Mouse (Mus musculus): Measurements from ENCODE around the gene Bola3. TPM values are rescaled to one million over a fixed set of nuclear protein-coding genes. Genes with fewer than 3 reads are reported as not detected.

Gene Bola3
- polyA plus RNA-seq, 1 experiment from 2014 or later = 162 TPM

DNA sequence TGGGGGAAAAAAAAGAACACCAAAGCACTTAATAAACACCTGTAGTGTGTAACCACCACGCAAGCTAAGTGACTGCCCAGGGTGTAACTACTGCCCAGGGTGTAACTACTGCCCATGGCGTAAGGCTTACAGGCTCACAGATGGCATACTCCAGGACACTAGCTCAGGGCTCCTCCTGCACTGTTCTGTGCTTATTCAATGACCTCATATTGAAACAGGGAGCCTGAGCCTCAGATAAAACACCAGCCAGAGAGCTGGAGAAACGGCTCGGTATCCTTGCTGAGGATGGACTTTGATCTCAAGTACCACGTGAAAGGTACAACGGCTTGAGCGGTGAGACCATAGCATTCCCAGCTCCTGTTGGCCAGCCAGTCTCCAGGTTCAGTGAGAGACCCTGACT lies 36.9 kb upstream of the Bola3 start:
- ATAC-seq (ENCODE audit: low FRiP score, low TSS enrichment) = peak; percentile 96
- 78% methylated on average over 7 of the region's 7 CpGs for whole genome bisulfite sequencing

DNA sequence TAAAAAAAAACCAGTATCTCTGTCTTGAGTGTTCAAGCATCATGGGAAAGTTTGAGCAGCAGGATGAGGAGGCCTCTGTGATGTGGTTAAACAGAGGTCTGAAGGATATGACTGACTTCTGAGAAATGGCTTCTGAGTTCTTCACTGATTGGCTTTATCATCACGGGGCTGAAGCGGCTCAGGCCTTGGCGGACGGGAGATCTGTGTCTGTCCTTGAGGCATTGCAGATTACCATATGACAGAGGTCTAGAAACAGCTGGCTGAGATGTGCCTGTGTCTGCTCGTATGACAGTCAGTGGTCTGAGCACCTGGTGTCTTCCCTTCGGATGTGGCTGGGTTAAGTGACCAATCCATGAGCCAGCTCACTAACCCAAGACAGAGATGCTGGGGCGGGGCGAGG lies 36.4 kb upstream of the Bola3 start:
- WGBS = 84% methylated on average over 8 of the region's 8 CpGs

More for the DNA sequence above, 36.9 kb upstream of the Bola3 start:
- TF ChIP-seq EP300 (optimal IDR thresholded peaks at IDR 0.05) (no peak), CTCF (IDR thresholded peaks at IDR 0.05; ENCODE audit: low read depth) (no peak)
- H3K27ac ChIP-seq (replicated peaks) = peak overlapping the region; percentile 70
- DNase-seq (ENCODE audit: low spot score) = peak; percentile 66
- H3K27me3 ChIP-seq (ENCODE audit: control insufficient read depth, insufficient read depth, low read length) = no peaks in the 10 kb centered on the region
- H3K9me3 ChIP-seq (ENCODE audit: control insufficient read depth, low read length) = no peaks in the 10 kb centered on the region
- no peak overlapping the region for H3K4me2 ChIP-seq (replicated peaks; ENCODE audit: low read depth)
- no peak overlapping the region for H3K9ac ChIP-seq (ENCODE audit: low read length)
- no peak overlapping the region for H3K4me3 ChIP-seq (ENCODE audit: low read depth, low read length)
- H3K4me1 ChIP-seq (replicated peaks; ENCODE audit: control insufficient read depth, insufficient read depth) = no peaks in the 10 kb centered on the region
- no peaks in the 10 kb centered on the region; the same call in 1 of the 2 replicates for H3K36me3 ChIP-seq (ENCODE audit: control insufficient read depth, insufficient read depth, low read length)

DNA sequence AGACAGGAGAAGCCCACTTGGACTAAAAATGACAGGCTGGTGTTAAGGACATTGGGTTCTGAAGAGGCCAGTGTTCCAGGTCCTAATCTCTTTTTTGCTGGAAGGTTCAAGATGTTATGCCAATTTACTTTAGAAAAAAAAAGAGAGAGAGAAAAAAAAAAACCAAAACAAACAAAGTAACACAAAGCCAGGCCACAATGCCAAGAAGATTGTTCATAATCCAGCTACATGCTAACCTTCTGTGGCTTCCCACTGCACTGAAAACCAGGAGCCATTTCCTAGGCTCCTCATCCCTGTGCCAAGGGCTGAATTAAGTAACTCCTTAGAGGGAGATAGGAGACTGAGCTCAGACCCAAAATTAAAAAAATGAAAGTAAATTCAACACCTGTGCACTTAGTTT lies 33.7 kb upstream of the Bola3 start:
- H3K27me3 ChIP-seq (ENCODE audit: control insufficient read depth, insufficient read depth, low read length) = no peaks in the 10 kb centered on the region
- no peaks in the 10 kb centered on the region for H3K9me3 ChIP-seq (ENCODE audit: control insufficient read depth, low read length)
- no peaks in the 10 kb centered on the region for H3K4me1 ChIP-seq (replicated peaks; ENCODE audit: control insufficient read depth, insufficient read depth)
- no peak overlapping the region for H3K27ac ChIP-seq (replicated peaks)
- TF ChIP-seq CTCF (IDR thresholded peaks at IDR 0.05; ENCODE audit: low read depth) = no peak
- TF ChIP-seq EP300 (optimal IDR thresholded peaks at IDR 0.05) = no peak
- no peak overlapping the region for H3K4me3 ChIP-seq (ENCODE audit: low read depth, low read length)
- H3K4me2 ChIP-seq (replicated peaks; ENCODE audit: low read depth) = no peak overlapping the region
- DNase-seq (ENCODE audit: low spot score) (no peak), ATAC-seq (ENCODE audit: low FRiP score, low TSS enrichment) (no peak)
- no peaks in the 10 kb centered on the region; the same call in 1 of the 2 replicates for H3K36me3 ChIP-seq (ENCODE audit: control insufficient read depth, insufficient read depth, low read length)
- H3K9ac ChIP-seq (ENCODE audit: low read length) = no peak overlapping the region

More for the DNA sequence above, 36.4 kb upstream of the Bola3 start:
- Histone ChIP-seq H3K9me3 (ENCODE audit: control insufficient read depth, low read length) (no peaks in the 10 kb centered on the region), H3K4me1 (replicated peaks; ENCODE audit: control insufficient read depth, insufficient read depth) (no peaks in the 10 kb centered on the region), H3K9ac (ENCODE audit: low read length) (no peak overlapping the region), H3K36me3 (ENCODE audit: control insufficient read depth, insufficient read depth, low read length) (no peaks in the 10 kb centered on the region; the same call in 1 of the 2 replicates), H3K4me2 (replicated peaks; ENCODE audit: low read depth) (no peak overlapping the region), H3K27me3 (ENCODE audit: control insufficient read depth, insufficient read depth, low read length) (no peaks in the 10 kb centered on the region), H3K27ac (replicated peaks) (no peak overlapping the region), H3K4me3 (ENCODE audit: low read depth, low read length) (no peak overlapping the region)
- DNase-seq (ENCODE audit: low spot score) (no peak), ATAC-seq (ENCODE audit: low FRiP score, low TSS enrichment) (no peak)
- TF ChIP-seq EP300 (optimal IDR thresholded peaks at IDR 0.05) (no peak), CTCF (IDR thresholded peaks at IDR 0.05; ENCODE audit: low read depth) (no peak)

DNA sequence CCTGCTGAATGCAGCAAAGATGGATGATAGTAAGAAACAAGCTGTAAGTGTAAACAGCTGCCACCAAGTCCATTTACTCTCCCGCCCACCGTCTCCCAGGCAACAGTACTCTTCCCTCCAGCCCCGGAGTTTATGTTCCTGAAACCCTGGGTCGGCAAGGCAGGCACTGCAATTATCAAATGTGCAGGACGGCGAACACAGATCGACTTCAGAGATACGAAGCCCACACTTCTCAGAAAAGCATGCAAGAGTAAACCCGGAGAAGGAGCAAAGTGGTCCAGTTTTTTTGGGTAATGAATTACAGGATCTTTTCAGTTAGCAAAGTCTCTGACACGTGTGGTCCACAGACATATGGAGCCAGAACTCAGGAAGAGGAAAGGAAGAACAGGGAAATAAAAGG lies 32.9 kb upstream of the Bola3 start:
- DNase-seq (ENCODE audit: low spot score) = peak; percentile 55
- H3K27me3 ChIP-seq (ENCODE audit: control insufficient read depth, insufficient read depth, low read length) = no peaks in the 10 kb centered on the region
- H3K4me1 ChIP-seq (replicated peaks; ENCODE audit: control insufficient read depth, insufficient read depth) = no peaks in the 10 kb centered on the region
- 0 out of 2 replicates have a peak overlapping the region, but pooled peaks have one; percentile 27 for H3K9ac ChIP-seq (ENCODE audit: low read length)
- TF ChIP-seq CTCF (IDR thresholded peaks at IDR 0.05; ENCODE audit: low read depth) = no peak
- TF ChIP-seq EP300 (optimal IDR thresholded peaks at IDR 0.05) = no peak
- ATAC-seq (ENCODE audit: low FRiP score, low TSS enrichment) = no peak
- H3K4me3 ChIP-seq (ENCODE audit: low read depth, low read length) = peak overlapping the region; percentile 86; the same call in 1 of the 2 replicates
- WGBS = 5% methylated on average over 10 of the region's 10 CpGs
- no peak overlapping the region for H3K27ac ChIP-seq (replicated peaks)
- H3K36me3 ChIP-seq (ENCODE audit: control insufficient read depth, insufficient read depth, low read length) = no peaks in the 10 kb centered on the region; the same call in 1 of the 2 replicates
- no peaks in the 10 kb centered on the region for H3K9me3 ChIP-seq (ENCODE audit: control insufficient read depth, low read length)
- H3K4me2 ChIP-seq (replicated peaks; ENCODE audit: low read depth) = peak overlapping the region; percentile 93

DNA sequence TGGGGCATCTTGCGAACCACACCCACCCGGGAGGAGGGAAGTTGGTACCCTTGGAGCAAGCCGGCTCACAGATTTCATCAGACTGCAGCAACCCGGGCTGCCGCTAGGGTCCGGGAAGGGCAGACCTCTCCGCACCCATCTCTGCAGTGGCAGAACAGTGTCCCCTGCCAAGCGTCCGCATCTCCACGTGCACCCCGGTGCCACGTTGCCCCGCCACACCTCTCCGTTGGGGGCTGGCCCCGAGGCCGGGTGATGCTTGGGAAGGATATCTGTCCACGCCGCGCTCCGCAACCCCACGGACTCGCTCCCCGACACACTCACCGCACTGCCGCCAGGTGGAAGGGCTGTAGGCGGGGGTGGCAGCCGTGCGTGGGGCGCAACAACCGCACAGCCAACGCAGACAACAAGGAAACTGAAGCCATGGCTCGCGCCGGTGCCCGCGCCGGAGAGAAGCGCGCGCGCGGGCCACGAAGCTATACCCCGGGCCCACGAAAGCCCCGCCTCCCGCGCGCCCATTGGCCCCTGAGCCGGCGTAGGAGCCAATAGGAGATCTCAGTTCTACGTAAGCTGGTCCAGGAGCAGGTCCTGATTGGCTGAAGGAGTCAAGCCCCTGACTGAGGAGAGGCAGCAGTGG lies 31.7 kb upstream of the Bola3 start:
- Histone ChIP-seq H3K27ac (replicated peaks) (peak overlapping the region; percentile 53; the same call in 1 of the 2 replicates), H3K9me3 (ENCODE audit: control insufficient read depth, low read length) (no peaks in the 10 kb centered on the region), H3K27me3 (ENCODE audit: control insufficient read depth, insufficient read depth, low read length) (no peaks in the 10 kb centered on the region), H3K4me3 (ENCODE audit: low read depth, low read length) (peak overlapping the region; percentile 86), H3K4me1 (replicated peaks; ENCODE audit: control insufficient read depth, insufficient read depth) (no peaks in the 10 kb centered on the region), H3K36me3 (ENCODE audit: control insufficient read depth, insufficient read depth, low read length) (no peaks in the 10 kb centered on the region), H3K4me2 (replicated peaks; ENCODE audit: low read depth) (peak overlapping the region; percentile 93), H3K9ac (ENCODE audit: low read length) (peak overlapping the region; percentile 73)
- under 1% methylated on average over 52 of the region's 52 CpGs for WGBS
- DNase-seq (ENCODE audit: low spot score) (peak; percentile 91), ATAC-seq (ENCODE audit: low FRiP score, low TSS enrichment) (peak; percentile 94)
- TF ChIP-seq EP300 (optimal IDR thresholded peaks at IDR 0.05) = no peak
- TF ChIP-seq CTCF (IDR thresholded peaks at IDR 0.05; ENCODE audit: low read depth) = peak; percentile 73

DNA sequence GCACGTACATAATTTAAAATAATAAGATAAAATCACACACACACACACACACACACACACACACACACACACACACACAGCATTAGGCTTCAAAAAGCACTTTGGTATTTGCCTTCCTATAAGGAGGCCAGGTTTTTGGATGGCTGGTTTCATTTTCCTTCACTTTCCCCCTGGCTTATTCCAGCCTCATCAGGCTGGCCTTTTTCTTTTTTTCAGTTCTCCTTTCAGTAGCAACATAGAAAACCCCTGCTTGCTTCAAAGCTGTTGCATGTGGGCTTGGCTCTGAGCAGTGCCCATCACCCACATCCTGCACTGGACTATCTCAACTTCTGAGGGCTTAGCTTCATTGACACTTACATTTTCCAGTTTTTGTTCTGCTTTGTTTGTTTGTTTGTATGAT lies 27.0 kb upstream of the Bola3 start:
- Histone ChIP-seq H3K4me2 (replicated peaks; ENCODE audit: low read depth) (no peak overlapping the region), H3K9me3 (ENCODE audit: control insufficient read depth, low read length) (no peaks in the 10 kb centered on the region), H3K4me3 (ENCODE audit: low read depth, low read length) (no peak overlapping the region), H3K27me3 (ENCODE audit: control insufficient read depth, insufficient read depth, low read length) (no peaks in the 10 kb centered on the region), H3K27ac (replicated peaks) (no peak overlapping the region), H3K9ac (ENCODE audit: low read length) (no peak overlapping the region), H3K36me3 (ENCODE audit: control insufficient read depth, insufficient read depth, low read length) (no peaks in the 10 kb centered on the region), H3K4me1 (replicated peaks; ENCODE audit: control insufficient read depth, insufficient read depth) (no peaks in the 10 kb centered on the region; the same call in 1 of the 2 replicates)
- 86% methylated on average over 1 of the region's 1 CpGs for WGBS
- no peak for ATAC-seq (ENCODE audit: low FRiP score, low TSS enrichment)
- TF ChIP-seq EP300 (optimal IDR thresholded peaks at IDR 0.05) (no peak), CTCF (IDR thresholded peaks at IDR 0.05; ENCODE audit: low read depth) (no peak)
- DNase-seq (ENCODE audit: low spot score) = no peak
